Mouse (Mus musculus) splenic B cell, adult 2 months (primary cell): ENCODE data around the gene Lrrn1.

Experiments
- DNase-seq: peaks from one replicate; pipeline ENCODE4 v3.0.0-alpha.2; 2011; ENCODE audit warnings: low read depth, low spot score
- H3K27me3 ChIP-seq: 2 replicates; pipeline ENCODE4 v1.6.1; 2012; ENCODE audit warnings: mild to moderate bottlenecking, low read length, moderate library complexity, mixed read lengths; ENCODE audit not compliant: control insufficient read depth, poor library complexity, insufficient read depth, severe bottlenecking
- H3K36me3 ChIP-seq: 2 replicates; pipeline ENCODE4 v1.6.1; 2012; ENCODE audit warnings: mild to moderate bottlenecking, low read length, moderate library complexity, mixed read lengths; ENCODE audit not compliant: control insufficient read depth, poor library complexity, insufficient read depth, severe bottlenecking

Gene Lrrn1

DNA sequence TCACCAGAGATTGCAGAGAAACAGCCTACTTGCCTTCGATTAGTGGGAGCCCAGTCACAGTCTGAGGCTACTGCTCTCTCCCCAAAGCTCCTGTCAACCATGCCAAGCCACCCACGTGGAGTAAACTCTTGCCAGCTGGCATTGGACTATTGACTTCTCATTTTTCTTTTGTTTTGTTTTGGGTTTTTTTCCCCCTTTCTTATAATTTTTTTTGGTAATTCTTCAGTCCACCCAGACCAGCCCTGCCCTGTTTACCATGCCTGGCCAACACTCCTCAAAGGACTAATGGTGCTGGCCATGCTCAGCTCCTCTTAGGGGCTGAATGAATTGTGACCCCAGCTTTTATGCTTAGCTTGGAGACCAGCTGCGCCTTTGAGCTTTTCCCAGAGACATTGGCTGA is 27.4 kb downstream of the Lrrn1 start:
- Histone ChIP-seq H3K27me3 (no peaks in the 10 kb centered on the region), H3K36me3 (no peaks in the 10 kb centered on the region)
- DNase-seq = no peak

DNA sequence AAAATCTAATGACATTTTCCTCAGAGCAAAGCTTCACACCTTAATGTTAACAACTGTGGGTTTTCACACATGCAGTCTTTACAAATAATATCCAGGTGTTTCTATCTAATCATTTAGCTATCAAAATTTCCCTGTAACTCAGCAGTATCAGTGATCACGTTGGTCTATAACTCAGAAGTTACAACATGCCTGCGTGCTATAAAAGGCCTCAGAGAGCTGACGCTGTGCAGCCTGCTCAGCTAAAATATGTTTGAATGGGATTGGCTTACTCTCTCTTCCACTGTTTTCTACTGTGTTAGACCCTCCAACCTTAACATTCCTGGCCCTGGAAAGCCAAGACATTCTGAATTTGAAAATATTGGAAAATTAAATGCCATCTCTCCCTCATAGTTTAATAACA is 28.2 kb downstream of the Lrrn1 start:
- DNase-seq = no peak
- H3K27me3 ChIP-seq = no peaks in the 10 kb centered on the region
- H3K36me3 ChIP-seq = no peaks in the 10 kb centered on the region

DNA sequence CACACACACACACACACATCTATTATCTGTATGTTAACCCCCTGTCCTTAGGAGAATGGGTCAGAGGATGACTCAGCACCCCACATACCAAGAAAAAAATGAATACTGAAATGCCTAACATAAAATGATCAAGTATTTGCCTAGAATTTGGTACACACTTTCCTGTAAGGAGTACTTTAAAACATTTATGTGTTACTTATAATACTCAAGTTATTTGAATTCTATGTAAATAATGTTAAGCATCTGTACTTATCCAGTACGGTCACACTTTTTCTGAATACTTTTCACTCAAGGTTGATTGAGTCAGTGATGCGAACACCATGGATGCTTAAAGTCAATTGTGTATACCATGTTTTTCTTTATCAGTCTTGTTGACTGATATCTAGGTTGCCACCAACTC is 32.7 kb downstream of the Lrrn1 start:
- Histone ChIP-seq H3K36me3 (no peaks in the 10 kb centered on the region), H3K27me3 (no peaks in the 10 kb centered on the region; the same call in 1 of the 2 replicates)
- no peak for DNase-seq

DNA sequence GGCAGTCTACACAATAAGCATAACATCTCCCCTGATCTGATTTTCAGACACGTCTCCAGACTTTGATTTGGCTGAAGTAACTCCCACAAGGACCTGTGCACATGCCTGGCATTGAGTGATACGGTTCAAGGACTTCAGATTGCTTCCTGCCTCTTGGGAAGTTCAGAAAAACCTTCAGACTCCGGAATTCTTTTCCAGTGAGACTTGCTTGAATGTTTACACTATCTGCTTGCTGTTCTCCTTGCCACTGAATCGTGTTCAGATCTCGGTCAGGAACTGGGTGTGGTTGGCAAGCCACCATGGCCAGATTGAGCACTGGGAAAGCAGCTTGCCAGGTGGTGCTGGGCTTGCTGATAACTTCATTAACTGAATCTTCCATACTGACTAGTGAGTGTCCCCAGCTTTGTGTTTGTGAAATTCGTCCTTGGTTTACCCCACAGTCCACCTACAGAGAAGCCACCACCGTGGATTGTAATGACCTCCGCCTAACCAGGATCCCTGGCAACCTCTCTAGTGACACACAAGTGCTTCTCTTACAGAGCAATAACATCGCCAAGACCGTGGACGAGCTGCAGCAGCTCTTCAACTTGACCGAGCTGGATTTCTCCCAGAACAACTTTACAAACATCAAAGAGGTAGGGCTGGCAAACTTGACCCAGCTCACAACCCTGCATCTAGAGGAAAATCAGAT is 37.5 kb downstream of the Lrrn1 start:
- H3K36me3 ChIP-seq = no peaks in the 10 kb centered on the region

DNA sequence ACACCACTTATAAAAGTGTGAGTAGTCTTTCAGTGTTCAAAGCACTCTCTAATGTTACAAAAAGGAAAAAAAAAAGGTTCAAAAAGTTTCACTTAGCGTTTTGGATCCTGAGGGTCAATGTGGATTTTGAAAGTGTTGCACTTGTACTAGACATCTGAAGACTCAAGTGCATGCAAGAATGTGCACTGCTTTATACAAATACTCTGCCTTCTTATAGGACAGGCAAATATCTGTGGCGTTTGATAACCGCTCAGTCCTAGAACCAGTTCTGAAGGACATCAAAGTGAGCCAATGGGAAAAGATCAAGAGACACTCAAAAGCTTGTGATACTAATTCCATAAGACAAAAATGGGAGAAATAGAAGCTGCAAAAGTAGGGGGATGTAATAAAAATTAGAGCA is 45.0 kb downstream of the Lrrn1 start:
- H3K36me3 ChIP-seq = no peaks in the 10 kb centered on the region
- H3K27me3 ChIP-seq = no peaks in the 10 kb centered on the region
- DNase-seq = no peak

More for the DNA sequence above, 37.5 kb downstream of the Lrrn1 start:
- no peaks in the 10 kb centered on the region; the same call in 1 of the 2 replicates for H3K27me3 ChIP-seq
- DNase-seq = no peak

DNA sequence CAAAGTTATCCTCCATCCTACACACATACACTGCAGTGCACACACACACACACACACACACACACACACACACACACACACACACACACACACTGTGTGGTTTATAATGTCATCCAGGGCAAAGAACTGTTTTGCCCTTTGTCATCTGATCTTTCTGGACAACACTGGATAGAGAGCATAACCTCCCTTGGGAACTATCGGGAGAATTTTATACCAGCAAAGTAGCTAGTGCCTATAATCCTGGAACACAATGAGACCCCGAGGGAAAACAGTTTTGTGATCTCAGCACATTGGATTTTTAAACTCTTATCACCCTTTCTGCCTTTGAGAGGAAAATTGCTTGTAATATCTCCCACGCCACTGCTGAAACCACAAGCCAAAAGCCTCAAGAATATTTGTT is 45.8 kb downstream of the Lrrn1 start:
- DNase-seq = no peak
- no peaks in the 10 kb centered on the region for H3K27me3 ChIP-seq
- no peaks in the 10 kb centered on the region for H3K36me3 ChIP-seq

DNA sequence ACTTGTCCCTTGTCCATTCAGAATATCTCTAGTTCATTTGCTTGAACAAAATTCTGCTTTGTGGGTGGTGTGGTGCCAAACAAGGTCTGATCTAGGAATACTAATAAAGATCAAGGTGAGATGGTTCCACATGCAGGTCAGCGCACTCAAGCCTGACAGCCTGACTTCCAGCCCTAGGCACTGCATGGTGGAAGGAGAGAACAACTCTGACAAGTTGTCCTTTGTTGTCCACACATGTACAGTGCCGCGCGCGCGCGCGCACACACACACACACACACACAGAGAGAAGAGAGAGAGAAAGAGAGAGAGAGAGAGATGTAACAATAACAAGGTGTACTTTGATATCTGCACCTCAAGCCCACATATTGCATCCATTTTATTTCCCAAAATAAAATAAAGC is 47.7 kb downstream of the Lrrn1 start:
- H3K27me3 ChIP-seq = no peaks in the 10 kb centered on the region
- no peak for DNase-seq
- H3K36me3 ChIP-seq = no peaks in the 10 kb centered on the region

DNA sequence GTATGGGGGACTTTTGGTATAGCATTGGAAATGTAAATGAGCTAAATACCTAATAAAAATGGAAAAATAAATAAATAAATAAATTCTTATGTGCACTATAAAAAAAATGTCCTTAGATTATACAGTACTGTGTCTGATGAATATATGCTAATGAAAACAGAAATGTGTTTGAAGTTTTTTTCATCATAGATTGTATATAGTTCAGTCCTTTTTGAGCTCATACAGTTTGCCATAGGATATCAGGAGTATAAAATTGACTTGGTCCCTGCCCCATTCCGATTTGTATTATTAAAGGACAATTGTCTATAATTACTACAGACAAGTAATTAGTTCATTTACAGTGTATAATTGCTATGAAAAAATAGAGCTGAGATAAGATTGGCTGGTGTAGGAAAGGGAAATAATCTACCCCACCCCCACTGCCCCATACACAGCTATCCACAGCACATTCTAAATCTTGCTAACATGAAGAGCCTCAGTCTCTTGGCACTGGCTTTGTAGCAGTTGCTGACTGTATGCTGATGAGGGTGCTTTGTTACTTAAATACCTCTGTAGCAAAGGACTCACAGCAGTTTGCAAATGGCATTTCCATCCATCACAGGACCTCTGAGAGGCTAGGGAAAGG is 54.3 kb downstream of the Lrrn1 start:
- DNase-seq = no peak
- no peaks in the 10 kb centered on the region for H3K27me3 ChIP-seq
- no peaks in the 10 kb centered on the region for H3K36me3 ChIP-seq

DNA sequence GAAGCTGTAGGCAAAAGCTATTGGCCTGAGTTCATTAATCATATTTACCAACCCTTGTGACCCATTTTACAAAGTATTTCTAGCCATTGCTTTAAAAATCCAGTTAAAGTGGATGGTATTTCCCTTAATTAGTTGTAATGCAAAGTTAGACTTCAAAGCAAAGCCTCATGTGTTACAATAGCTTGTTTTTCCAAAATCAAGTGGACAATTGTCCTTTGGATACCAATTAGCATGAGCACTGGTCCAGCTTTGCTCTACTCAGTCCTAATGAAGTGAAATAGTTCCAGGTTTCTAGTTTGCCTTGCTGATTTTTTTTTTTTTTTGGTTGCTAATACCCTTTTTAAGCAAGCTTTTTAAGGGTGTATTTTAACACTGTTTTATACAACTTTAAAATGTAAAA is 75.6 kb downstream of the Lrrn1 start:
- Histone ChIP-seq H3K27me3 (no peaks in the 10 kb centered on the region), H3K36me3 (no peaks in the 10 kb centered on the region)
- no peak for DNase-seq

DNA sequence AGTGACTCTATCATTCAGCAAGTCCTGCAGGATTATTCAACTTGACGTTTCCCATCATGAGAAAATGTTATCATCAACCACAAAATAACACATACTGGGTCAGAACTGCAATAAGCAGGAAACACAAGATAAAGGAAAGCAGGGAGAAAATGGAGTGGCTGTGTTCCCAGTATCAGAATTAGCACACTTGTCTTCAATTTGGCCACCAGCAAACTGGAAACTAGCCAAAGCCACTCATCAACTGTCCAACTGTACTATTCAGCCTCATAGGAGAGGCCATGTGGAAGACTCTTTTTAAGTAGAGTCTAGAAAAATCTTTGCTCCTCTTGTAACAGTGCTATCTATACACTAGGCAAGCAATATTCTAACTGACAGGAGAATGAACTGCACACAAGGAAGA is 84.7 kb downstream of the Lrrn1 start:
- H3K27me3 ChIP-seq = no peaks in the 10 kb centered on the region
- H3K36me3 ChIP-seq = no peaks in the 10 kb centered on the region
- DNase-seq = no peak
